Mouse (Mus musculus): ENCODE results near the gene Rundc3b.
A peak's percentile ranks its signal among the peaks of the same experiment; 100 is the strongest.

The Rundc3b gene

GRCm38 (mm10) chr5:8622596-8623231 lies at the start of gene Rundc3b:
Rundc3b (minus strand) TSS chr5:8622952.
- DNase-seq (ENCODE audit: low spot score in 2 of 2) = peak; percentile 81

- no peak for DNase-seq (ENCODE audit: low spot score in 2 of 2)
Observed at GRCm38 (mm10) chr5:8669606-8670005, 46.9 kb upstream of the Rundc3b start.

- DNase-seq (ENCODE audit: low spot score in 2 of 2) = no peak
Observed at GRCm38 (mm10) chr5:8667758-8668474, 45.2 kb upstream of the Rundc3b start.

GRCm38 (mm10) chr5:8664678-8665077 lies 41.9 kb upstream of the Rundc3b start:
- no peak for DNase-seq (ENCODE audit: low spot score in 2 of 2)

- no peak for DNase-seq (ENCODE audit: low spot score in 2 of 2)
Observed at GRCm38 (mm10) chr5:8660738-8661151, 38.0 kb upstream of the Rundc3b start.

- DNase-seq (ENCODE audit: low spot score in 2 of 2) = peak; percentile 10 to 28
Observed at GRCm38 (mm10) chr5:8659911-8660737, 37.4 kb upstream of the Rundc3b start, which contains the start of gene Abcb1a. Abcb1a (plus strand) TSS chr5:8660077.

GRCm38 (mm10) chr5:8652085-8652484 lies 29.3 kb upstream of the Rundc3b start:
- DNase-seq (ENCODE audit: low spot score in 2 of 2) = no peak

- DNase-seq (ENCODE audit: low spot score in 2 of 2) = no peak
Observed at GRCm38 (mm10) chr5:8648774-8649173, 26.0 kb upstream of the Rundc3b start.

- DNase-seq (ENCODE audit: low spot score in 2 of 2) = no peak
Observed at GRCm38 (mm10) chr5:8648300-8648699, 25.5 kb upstream of the Rundc3b start.

GRCm38 (mm10) chr5:8634489-8634975 lies 11.8 kb upstream of the Rundc3b start:
- no peak for DNase-seq (ENCODE audit: low spot score in 2 of 2)

GRCm38 (mm10) chr5:8632901-8633300 lies 10.1 kb upstream of the Rundc3b start:
- no peak for DNase-seq (ENCODE audit: low spot score in 2 of 2)

GRCm38 (mm10) chr5:8622071-8622595 lies 619 bp downstream of the Rundc3b start:
- peak; percentile 14 to 24 for DNase-seq (ENCODE audit: low spot score in 2 of 2)

GRCm38 (mm10) chr5:8571118-8571517 lies 51.6 kb downstream of the Rundc3b start:
- peak; percentile 27 to 42 for DNase-seq (ENCODE audit: low spot score in 2 of 2)

- DNase-seq (ENCODE audit: low spot score in 2 of 2) = peak; percentile 10 to 12
Observed at GRCm38 (mm10) chr5:8566867-8567266, 55.9 kb downstream of the Rundc3b start.

- DNase-seq (ENCODE audit: low spot score in 2 of 2) = no peak
Observed at GRCm38 (mm10) chr5:8544512-8544911, 78.2 kb downstream of the Rundc3b start.

GRCm38 (mm10) chr5:8542631-8543207 lies 80.0 kb downstream of the Rundc3b start:
- DNase-seq (ENCODE audit: low spot score in 2 of 2) = no peak

- no peak for DNase-seq (ENCODE audit: low spot score in 2 of 2)
Observed at GRCm38 (mm10) chr5:8541120-8542117, 81.3 kb downstream of the Rundc3b start.

- DNase-seq (ENCODE audit: low spot score in 2 of 2) = no peak
Observed at GRCm38 (mm10) chr5:8519006-8519405, 103.7 kb downstream of the Rundc3b start.

- DNase-seq (ENCODE audit: low spot score in 2 of 2) = no peak
Observed at GRCm38 (mm10) chr5:8491778-8492177, 131.0 kb downstream of the Rundc3b start.

GRCm38 (mm10) chr5:8489471-8490110 lies 133.2 kb downstream of the Rundc3b start:
- DNase-seq (ENCODE audit: low spot score in 2 of 2) = no peak
